Mouse (Mus musculus) layer of hippocampus, postnatal 36 days (tissue): ENCODE measurements around the gene Nfx1. TPM values are rescaled to one million over a fixed set of nuclear protein-coding genes. Genes with fewer than 3 reads are reported as not detected.
A peak's percentile ranks its signal among the peaks of the same experiment; 100 is the strongest.

Experiments used
- DNase-seq, 2 experiments: peaks; one replicate each; pipeline ENCODE4 v3.0.0; 2022
- microRNA-seq, 2 experiments: library from miRNA; unstranded; fragments of <30 nt; microRNA quantifications; one replicate each; pipeline ENCODE4 v1.2.0; 2021
- total RNA-seq, 2 experiments: library from RNA; stranded (reverse); gene quantifications; 2 replicates each; pipeline ENCODE4 v1.2.3; 2021

Gene Nfx1
- total RNA-seq, 2 experiments from 2014 or later, result 66.1 to 76.4 TPM

DNA sequence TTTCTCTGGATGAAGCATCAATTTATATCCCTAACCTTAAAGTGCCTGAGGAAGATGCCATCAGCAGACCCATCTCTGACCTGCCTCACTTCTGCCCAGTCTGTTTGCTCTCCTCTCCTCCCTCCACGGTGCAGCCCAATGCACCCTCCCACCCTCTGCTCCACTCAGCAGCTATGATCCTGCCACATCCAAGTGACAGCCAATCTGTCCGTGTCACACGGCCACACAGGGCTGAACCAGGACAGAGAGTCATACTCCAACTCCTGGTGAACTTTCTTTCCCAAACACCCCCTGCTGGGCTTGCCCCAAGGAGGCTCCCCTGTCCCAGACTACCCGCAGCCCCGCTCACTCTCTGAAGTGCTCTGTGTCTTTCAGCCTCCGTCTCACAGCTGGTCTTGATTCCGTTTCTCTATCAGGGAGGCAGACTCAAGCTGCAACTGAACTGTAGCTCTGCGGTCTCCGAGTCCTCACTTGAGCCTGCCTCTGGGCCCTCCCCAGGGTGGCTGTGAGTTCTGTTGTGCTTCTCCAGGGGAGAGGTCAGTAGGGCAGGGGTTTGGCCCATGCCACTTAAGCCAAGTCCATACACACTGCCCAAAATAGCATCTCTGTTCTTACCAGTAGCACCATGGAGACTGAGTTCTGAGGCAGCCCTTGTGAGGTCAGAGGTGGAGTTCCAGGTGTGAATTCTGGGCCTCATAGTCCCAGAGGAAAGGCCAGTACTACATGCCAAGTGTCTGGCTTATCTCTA lies 77.0 kb downstream of the Nfx1 start, which contains the start of gene Aqp7:
Gene Aqp7, minus strand, starts transcription at position 616 of the 748 bp plus-strand sequence.
- DNase-seq, result no peak

DNA sequence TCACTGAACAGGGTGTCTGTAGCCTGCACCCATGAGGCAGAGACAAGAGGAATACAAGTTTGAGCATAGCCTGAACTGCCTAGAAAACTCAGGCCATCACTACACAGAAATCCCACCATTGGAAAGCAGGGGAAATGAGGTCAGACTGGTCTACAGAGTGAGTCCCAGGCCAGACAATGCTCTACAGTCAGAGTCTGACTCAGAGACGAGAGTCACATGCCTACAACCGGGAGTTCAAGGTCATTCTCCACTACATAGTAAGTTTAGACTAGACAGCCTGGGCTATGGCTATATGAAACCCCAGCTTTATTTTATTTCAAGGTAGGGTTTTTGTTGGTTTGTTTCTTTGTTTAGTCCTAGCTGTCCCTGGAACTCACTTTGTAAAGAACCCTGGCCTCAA lies 78.2 kb downstream of the Nfx1 start:
- no peak for DNase-seq

DNA sequence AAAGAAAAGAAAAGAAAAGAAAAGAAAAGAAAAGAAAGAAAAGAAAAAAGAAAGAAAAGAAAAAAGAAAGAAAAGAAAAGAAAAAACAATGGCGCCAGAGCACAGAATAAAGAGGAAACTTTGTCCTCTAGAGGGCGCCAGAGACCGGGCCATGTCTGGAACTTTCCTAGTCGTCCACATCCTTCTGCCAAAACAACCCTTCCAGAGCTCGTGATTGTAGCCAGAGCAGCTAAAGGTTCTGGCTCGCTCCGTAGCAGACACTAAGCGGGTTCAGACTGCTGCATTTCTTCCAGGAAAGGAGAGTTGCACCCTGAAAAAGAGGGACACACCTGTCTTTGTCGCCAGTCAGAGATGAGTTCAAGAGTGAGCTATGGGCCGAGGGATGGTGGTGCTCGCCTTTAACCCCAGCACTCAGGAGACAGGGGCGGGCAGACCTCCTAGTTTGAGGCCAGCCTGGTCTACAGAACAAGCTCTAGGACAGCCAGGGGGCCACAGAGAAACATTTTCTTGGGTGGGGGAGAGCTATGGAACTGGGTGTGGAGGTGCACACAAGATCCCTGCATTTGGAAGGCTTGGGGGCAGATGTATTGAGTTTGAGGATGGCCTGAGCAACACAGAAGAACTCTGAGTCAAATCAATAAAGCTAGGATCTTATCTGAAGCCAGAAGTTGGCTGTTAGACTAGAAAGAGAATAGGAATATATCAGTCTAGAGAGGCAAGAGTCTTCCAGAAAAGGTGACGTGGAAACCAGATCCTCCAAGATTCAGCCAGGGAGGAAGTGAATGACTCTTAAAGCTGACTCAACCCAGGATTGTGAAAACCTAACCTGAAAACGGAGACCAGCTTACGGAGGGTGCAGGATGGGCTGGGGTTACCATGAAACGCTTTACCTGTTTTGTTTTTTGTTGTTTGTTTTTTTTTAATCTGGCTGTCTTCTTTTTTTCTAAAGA lies 80.3 kb downstream of the Nfx1 start:
- peak; percentile 75 to 80 for DNase-seq

DNA sequence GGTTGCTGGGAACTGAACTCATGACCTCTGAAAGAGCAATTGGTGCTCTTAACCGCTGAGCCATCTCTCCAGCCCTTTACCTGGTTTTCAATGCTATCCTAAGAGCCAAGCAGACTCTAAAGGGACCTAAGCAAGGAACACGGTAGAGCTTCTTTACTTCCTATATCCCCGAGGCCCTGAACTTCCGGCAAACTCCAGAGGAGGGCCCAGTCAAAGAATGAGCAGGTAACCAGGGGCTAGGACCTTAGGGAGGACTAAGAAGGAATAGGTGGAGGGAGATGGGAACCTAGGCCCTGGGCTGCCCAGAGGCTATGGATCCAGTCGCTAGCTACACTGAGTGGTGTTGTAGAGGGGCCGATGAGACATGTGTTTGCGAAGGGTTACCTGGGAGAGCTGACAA lies 81.1 kb downstream of the Nfx1 start:
- DNase-seq, result no peak

DNA sequence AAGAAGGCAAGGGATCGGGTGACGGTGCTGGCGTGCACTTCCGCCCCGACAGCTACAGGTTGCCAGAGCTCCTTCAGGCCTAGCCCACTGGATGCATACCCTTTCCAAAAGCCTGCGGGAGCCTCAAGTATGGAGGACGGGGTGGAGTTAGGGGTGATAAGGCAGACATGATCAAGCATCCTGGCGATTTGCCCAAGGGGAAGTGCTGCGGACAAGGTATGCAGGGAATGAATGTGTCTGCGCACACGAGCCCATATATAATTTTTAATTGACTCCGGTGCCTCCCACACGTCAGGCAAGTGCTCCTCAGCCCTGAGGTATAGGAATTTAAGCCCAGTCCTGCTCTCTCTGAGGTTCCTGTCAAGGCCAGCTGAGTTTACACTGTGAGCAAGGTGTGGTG lies 84.4 kb downstream of the Nfx1 start:
- no peak for DNase-seq

DNA sequence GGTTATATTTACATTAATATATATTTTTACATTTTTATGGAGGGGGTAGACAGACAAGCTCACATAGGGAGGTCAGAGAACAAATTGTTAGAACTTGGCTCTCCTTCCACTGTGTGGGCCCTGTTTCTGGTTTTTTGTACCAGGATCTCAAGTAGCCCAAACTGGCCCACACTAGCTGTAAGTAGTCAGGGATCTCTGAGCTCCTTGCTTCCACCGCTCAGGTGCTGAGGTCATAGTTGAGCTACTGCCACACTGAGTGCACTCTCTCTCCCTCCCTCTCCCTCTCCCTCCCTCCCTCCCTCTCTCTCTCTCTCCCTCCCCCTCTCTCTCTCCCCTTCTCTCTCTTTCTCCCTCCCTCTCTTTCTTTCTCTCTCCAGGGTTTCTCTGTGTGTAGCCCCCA lies 85.5 kb downstream of the Nfx1 start:
- DNase-seq, result no peak

DNA sequence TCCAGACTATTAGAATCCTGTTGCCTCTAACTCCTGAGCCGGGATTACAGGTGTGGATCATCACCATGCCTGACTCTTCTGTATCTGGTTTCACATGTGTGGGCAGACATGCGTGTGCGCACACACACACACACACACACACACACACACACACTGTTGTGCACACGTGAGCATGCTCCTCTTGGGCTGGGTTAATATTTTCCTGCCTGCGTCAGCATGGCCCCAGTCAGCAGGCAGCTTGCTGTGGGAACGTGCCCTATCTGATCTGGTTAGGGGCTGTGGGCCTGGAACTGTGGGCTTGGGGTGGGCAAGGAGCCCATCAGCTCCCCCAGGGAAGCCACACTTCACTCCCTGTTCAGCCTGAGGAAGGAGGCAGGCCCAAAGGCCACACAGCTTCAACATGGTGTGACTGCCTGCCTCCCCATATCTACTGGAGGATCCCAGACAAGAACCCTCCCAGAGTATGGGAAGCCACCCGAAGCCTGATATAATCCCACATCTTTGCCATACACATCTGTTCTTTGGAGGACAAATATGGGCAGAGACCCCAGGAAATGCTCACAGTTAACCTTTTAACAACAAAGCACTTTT lies 86.1 kb downstream of the Nfx1 start:
- no peak for DNase-seq

DNA sequence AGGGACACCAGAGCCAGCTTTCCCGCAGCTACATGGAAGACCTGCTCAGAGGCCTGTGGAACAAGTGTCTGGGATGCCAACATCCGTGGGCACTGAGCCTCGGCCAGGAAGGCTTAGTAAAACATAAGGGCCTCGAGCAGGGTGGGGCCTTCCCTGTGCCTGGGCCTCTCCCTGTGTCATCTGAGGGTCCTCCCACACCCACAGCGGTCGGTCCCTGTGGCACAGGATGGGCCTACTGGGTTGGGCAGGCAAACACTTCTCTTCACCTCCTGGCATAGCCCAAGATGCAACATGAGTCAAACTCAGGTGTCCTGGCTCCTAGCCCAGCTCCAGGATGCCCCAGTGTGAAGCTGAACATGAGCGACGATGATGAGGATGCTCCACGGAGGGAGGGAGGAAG lies 86.7 kb downstream of the Nfx1 start:
- DNase-seq, result no peak

DNA sequence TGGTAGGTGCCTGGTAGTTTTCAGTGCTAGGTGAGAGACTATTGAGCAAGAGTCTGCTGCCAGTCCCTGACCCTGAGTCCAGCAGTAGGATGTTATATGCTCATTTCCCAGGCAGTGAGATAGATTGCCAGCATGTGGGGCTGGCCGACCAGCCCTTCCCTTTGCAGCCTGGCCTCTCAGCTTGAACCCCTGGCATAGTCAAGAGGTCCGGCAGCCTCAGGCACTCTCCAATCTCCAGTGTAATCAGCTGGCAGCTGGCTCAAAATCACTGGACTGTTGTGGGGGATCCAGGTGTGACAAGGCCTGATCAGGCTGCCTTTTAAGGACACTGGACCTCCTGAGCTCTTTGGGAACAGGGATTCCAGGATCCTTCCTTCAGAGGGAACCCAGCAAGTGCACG lies 92.6 kb downstream of the Nfx1 start:
- DNase-seq, result no peak

DNA sequence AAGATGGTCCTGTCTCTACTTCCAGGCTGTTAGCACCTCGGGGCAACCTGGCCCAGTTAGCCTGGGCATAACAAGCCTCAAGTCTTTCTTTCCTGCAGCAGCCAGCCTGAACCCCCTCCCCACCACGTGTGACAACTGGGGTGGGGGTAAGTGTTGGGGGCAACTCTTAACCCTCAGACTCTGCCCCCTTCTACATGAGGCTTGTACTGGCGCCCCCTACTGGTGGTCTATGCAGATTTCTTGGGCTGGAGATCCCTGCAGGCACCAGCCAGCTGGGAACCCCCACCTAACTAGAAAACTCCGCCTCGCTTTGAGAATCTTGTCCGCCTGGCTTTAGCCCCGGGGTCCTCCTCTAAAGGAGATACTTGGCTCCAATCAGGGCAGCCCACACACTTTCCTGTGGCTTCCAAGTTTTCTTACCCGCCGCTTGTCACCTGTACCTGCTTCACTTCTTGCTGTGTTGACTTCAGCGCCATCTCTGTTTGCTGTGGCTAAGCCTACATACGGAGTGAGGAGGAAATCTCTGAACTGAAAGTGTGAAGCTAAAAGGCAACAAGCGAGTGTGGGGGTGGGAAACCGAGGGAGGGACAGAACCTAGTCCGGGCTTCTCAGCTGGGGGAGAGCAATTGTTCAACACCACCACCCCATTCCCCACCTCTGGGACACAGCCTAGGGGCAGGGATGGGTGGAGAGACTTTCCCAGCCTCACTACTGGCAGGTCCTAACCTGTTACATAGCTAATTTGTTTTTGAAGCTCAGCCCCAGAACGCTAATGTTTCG lies 93.4 kb downstream of the Nfx1 start:
- no peak for DNase-seq

DNA sequence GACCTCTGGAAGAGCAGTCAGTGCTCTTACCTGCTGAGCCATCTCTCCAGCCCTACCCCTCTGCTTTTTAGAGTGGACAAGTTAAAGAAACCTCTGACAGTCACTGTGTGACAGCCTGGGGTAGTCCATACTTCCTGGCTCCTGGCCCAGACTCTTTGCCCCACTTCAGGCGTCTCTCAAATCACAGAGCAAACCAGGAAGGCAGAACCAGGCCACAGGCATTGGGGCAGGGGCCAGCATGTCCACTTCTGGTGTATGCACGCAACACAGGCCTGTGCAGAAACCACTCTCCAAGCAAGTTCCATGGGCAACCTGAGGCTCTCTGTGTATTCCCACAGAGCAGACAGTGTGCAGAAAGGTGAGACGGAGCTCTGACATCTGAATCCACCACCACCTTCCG lies 94.5 kb downstream of the Nfx1 start:
- no peak for DNase-seq

DNA sequence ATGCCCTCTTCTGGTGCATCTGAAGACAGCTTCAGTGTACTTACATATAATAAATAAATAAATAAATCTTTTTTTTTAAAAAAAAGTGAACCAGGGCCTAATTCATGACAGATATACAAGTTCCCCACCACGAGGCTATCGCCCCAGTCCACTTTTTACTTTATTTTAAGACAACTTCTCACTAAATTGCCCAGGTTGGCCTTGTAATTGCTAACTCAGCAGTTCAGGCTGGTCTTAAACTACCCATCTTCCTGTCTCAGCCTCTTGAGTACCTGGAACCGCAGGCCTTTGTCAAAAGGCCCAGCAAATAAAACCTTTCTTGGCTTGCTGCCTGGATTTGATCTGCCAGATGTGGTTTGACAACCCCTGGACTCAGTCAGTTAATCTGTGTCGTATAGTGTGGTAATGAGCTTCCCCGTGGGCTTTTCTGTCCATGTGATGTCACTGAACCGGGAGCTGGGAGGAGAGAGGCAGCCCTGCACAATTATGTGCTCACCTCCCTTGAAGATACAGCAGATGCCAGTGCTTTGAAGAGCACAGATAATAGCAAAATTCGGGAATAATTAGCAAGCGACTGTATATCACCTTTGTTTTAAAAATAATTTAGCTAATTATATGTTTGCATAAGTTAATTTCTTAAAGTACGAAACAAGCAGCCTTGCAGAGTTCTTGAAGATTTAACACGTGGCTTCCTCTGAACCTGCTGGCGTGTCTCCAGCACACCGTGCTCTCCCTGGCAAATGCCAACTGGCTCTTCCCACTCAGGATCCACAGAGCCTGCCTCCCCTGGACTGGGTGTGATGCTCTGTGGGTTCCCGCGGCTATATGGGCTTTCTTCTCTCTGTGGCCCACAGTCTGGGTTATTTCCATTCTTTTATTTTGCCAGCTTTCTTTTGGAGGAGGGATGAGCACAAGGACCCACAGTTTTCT lies 101.1 kb downstream of the Nfx1 start:
- DNase-seq, result no peak

DNA sequence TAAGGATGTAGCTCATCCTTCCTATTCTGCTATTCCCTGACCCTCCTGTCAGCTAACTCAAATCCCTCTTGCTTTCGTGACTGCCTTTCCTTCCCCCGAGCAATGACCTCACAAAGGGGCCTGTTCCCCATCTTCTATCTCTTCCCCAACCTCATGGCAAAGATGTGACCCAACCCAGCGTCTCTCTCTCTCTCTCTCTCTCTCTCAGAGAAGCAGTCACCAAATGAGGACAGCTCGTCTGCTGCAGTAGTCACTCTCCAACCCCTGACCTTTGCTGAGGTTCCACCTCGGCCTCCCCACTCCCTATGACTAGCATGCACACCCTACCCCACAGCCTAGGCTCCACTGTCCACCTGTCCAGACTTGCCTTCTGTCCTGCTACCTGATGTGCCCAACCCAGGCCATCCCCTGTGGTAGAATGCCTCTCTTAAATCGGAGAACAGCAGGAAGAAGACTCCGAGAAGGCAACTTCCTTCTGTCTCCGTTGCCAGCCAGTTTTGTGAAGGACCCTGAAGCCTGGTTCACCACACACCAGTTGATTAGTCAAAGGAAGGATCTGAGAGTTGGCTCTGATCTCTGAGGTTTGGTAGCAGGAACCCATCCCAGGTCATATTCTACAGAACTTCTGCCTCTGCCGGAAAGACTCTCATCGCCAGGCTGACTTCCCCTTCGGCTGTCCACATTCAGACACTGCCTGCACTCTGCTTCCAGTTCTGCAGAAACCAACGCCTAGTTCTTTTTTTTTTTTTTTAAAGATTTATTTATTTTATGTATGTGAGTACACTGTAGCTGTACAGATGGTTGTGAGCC lies 102.5 kb downstream of the Nfx1 start:
- no peak for DNase-seq

DNA sequence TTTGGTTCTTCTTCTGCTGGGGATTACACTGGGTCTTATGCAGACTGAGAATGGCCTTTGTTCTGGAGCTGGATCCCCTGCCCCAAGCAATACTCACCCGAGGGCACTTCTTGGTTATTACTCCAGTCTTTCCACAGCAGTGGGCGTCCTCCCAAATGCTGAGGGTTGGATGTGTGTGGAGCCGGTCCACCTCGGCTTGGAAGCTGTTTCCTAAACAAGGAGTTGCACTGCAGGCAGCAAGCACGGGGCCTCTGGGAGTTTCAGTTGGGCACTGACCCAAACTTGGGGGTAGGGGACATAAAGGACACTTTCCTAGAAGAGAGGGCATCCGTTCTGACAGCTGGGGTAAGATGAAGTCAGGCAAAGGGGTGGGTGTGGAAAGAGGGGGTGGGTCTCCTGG lies 103.8 kb downstream of the Nfx1 start:
- DNase-seq, result no peak

Small RNA genes lying within 50 kb of the gene (microRNA-seq; reads per million reads assigned to microRNA genes)
- 0.21 to 1.2 reads per million in 2 experiments for gene Mir3094

Other genes starting within 250 kb of the Nfx1 start
- 100 to 1,000 TPM; 368 to 372 TPM for gene Dnaja1, start 248.8 kb upstream of the Nfx1 start, total RNA-seq
- gene Smu1, start 213.0 kb upstream of the Nfx1 start, total RNA-seq, result 10 to 100 TPM; 51.4 to 55.3 TPM
- gene B4galt1, start 116.9 kb upstream of the Nfx1 start, total RNA-seq, result 10 to 100 TPM in 1 of 2 experiments, 1 to 10 TPM in 1; 6.9 to 10.8 TPM
- not detected for gene Spink4, start 50.9 kb upstream of the Nfx1 start, total RNA-seq
- 100 to 1,000 TPM; 148 to 156 TPM for gene Bag1, start 22.6 kb upstream of the Nfx1 start, total RNA-seq
- gene Chmp5, start 22.5 kb upstream of the Nfx1 start, total RNA-seq, result 10 to 100 TPM; 87.9 to 89.4 TPM
- not detected for gene Aqp7, start 77.2 kb downstream of the Nfx1 start, total RNA-seq
- not detected for gene Aqp3, start 127.3 kb downstream of the Nfx1 start, total RNA-seq
- gene Nol6, start 153.5 kb downstream of the Nfx1 start, total RNA-seq, result 100 to 1,000 TPM in 1 of 2 experiments, 10 to 100 TPM in 1; 96.0 to 103 TPM
- 10 to 100 TPM; 76.6 to 79.2 TPM for gene Ube2r2, start 164.8 kb downstream of the Nfx1 start, total RNA-seq